Mouse (Mus musculus) E14TG2a.4 (cell line): ENCODE results near the gene Pbx2.
A peak's percentile ranks its signal among the peaks of the same experiment; 100 is the strongest.

ENCODE experiments used
- H3K27me3 ChIP-seq: 2 replicates; pipeline ENCODE4 v1.6.1; 2014; ENCODE audit warnings: low read length, control low read depth; ENCODE audit not compliant: insufficient read depth
- H3K36me3 ChIP-seq: 2 replicates; pipeline ENCODE4 v1.6.1; 2014; ENCODE audit warnings: low read length, control low read depth; ENCODE audit not compliant: insufficient read depth
- H3K4me1 ChIP-seq: replicated peaks from 2 replicates; pipeline ENCODE4 v1.6.1; 2014; ENCODE audit warnings: low read depth, low read length, control low read depth
- H3K4me3 ChIP-seq: replicated peaks from 2 replicates; pipeline ENCODE4 v1.5.1; 2014; ENCODE audit warnings: mild to moderate bottlenecking, low read length
- H3K9me3 ChIP-seq: 2 replicates; pipeline ENCODE4 v1.6.1; 2014; ENCODE audit warnings: low read length, control low read depth
- CTCF ChIP-seq: conservative IDR thresholded peaks from 2 replicates; pipeline ENCODE4 v1.5.1; 2014; ENCODE audit warnings: low read length
- NANOG ChIP-seq: IDR thresholded peaks from 2 replicates; pipeline ENCODE4 v1.6.1; 2014; ENCODE audit warnings: borderline replicate concordance, low read length, mixed read lengths
- POU5F1 ChIP-seq: IDR thresholded peaks from 2 replicates; pipeline ENCODE4 v1.6.1; 2014; ENCODE audit warnings: low read length, borderline replicate concordance

The Pbx2 gene

GRCm38 (mm10) chr17:34626773-34627092 is 35.7 kb downstream of the Pbx2 start:
- Histone ChIP-seq H3K27me3 (peaks cover 52% of the 10 kb centered on the region), H3K9me3 (no peaks in the 10 kb centered on the region), H3K4me1 (peaks cover 74% of the 10 kb centered on the region), H3K4me3 (peak overlapping the region; percentile 86), H3K36me3 (peaks cover 20% of the 10 kb centered on the region)
- TF ChIP-seq POU5F1 (no peak), NANOG (no peak), CTCF (no peak)

DNA sequence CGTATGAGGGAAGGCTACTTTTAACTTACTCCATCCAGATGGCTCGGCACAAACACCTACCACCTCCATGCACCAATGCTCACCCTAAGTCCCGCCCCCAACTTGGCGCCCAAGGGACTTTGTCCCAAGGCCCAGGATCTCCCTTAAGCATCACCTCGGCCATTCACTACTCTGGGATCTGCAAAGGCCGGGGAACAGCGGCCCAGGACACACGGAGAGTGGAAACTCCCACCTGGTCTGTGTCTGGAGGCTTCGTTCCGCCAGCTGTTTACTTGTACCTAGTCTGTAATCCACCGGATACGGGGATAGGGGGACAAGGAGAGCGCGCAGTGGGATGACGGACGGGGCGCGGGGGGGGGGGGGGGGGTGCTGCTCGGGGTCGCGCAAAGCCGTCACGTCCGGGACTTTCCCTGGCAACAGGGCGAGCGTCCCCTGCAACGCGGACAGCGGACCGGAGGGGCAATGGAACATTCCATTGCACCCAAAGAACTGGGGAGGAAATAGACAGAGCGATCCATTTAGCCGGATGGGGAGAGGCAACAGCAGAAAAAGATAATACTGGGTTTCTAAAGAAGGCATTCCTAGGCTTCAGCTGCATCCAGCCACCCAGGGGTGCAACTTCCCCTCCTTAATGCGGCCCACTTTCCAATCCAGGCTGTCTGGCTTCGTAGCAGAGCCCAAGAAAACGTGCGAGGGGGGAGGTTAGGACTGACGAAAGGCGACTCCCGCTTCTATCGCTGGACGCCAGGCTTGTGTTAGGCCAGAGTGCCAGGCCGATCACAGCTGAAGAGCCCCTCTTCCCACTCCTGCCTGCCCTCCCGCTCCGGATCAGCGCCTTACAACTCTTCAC is 36.3 kb downstream of the Pbx2 start:
- TF ChIP-seq CTCF (no peak), POU5F1 (no peak), NANOG (no peak)

GRCm38 (mm10) chr17:34627943-34628643 is 37.0 kb downstream of the Pbx2 start, which contains the start of gene Ppt2:
Gene Ppt2 (minus strand): TSS chr17:34628510.
- TF ChIP-seq POU5F1 = no peak
- no peak for TF ChIP-seq CTCF
- no peak for TF ChIP-seq NANOG
- peaks cover 8% of the 10 kb centered on the region for H3K36me3 ChIP-seq
- H3K9me3 ChIP-seq = no peaks in the 10 kb centered on the region
- H3K4me1 ChIP-seq = peaks cover 74% of the 10 kb centered on the region
- peak within 1 kb of the TSS; percentile 86 for H3K4me3 ChIP-seq
- peaks cover 52% of the 10 kb centered on the region for H3K27me3 ChIP-seq

More for the DNA sequence above, 36.3 kb downstream of the Pbx2 start:
- Histone ChIP-seq H3K4me1 (peaks cover 75% of the 10 kb centered on the region), H3K36me3 (peaks cover 15% of the 10 kb centered on the region), H3K27me3 (peaks cover 52% of the 10 kb centered on the region), H3K9me3 (no peaks in the 10 kb centered on the region), H3K4me3 (peak overlapping the region; percentile 86)

DNA sequence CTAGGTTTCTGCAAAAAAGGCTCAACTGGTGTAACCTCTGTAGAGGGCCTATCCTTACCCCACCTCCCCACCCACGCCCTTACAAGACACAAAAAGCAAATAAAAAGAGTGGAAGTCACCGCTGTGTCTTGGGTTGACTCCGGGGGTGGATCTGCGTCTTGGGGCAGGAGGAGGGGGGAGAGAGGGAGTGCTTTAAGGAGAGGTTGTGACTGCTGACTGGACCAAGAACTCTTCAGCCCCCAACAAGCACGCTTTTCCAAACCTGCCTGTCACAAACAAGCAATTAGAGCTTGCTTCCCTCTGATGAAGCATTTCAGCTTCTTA is 37.5 kb downstream of the Pbx2 start:
- Histone ChIP-seq H3K9me3 (no peaks in the 10 kb centered on the region), H3K4me3 (peak overlapping the region; percentile 86), H3K36me3 (peaks cover 8% of the 10 kb centered on the region; the same call in 1 of the 2 replicates), H3K27me3 (peaks cover 52% of the 10 kb centered on the region), H3K4me1 (peaks cover 76% of the 10 kb centered on the region)
- TF ChIP-seq NANOG = no peak

DNA sequence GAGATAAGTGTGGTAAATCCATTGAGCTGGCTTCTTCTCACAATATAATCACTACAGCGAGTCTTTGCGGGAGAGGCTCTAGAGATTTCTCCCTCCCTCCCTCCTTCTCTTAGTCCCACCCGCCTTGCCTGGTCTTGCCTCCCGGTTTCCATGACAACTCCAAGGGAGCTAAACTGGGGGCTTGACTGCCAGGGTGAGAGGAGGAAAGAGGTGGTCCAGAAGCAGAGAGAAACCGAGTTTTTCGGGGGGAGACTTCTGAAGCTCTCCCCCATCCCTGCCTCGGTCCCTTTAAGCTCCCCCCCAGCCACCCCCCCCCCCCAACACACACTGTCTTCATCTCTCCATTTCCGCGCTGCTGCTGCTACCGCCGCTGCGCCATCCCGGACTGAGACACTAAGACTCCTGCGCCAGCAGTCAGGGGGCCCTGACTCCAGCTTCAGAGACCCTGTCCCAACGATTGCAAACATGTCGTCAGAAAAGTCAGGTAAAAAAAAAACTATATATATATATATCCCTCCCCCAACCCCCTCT is 38.2 kb downstream of the Pbx2 start, which contains the start of gene Prrt1:
Gene Prrt1 (plus strand): TSS at position 313 of the 531 bp plus-strand sequence.
- Histone ChIP-seq H3K9me3 (no peaks in the 10 kb centered on the region), H3K36me3 (peaks cover 8% of the 10 kb centered on the region; the same call in 1 of the 2 replicates), H3K4me3 (peak within 1 kb of the TSS; percentile 86), H3K27me3 (peaks cover 52% of the 10 kb centered on the region), H3K4me1 (peaks cover 77% of the 10 kb centered on the region)
- TF ChIP-seq NANOG (no peak), POU5F1 (no peak), CTCF (no peak)

DNA sequence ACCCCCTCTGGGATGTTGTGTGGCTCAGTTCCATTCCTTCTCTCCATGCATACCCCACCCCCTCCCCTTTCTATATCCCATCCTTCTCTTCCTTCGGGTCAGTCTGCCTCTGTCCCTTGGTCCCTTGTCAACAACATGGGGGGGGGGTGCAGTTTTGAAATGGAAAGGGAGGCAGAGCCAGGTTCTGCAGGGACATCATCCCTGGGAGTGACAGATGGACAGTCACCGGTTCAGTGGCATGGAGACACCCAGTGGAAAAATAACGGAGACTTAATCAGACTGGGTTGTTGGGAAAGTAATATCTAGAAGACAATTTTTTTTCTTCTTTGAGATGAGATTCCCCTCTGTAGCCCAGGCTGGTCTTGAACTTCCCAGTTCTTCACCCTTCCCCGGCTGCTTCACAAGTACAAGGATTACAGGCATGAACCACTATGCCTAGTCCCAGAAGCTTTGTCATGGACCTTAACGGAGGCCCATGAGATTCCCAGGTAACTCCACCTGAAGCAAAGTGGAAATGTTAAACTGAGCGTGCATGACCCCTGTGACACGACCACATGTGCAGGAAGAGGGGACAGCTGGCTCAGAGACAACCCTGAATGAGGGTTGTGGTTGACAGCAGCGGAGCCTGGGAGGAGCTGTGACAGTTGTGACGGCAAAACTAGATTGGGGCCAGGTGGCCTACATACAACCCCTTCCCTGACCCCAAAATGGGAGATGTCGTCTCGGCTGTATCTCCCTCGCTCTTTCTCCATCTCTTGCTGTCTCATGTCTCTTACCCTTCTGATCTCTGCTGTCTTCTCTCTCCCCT is 38.9 kb downstream of the Pbx2 start:
- H3K27me3 ChIP-seq = peaks cover 52% of the 10 kb centered on the region
- TF ChIP-seq CTCF (no peak), POU5F1 (no peak), NANOG (no peak)
- H3K36me3 ChIP-seq = peaks cover 8% of the 10 kb centered on the region; the same call in 1 of the 2 replicates
- peaks cover 77% of the 10 kb centered on the region for H3K4me1 ChIP-seq
- no peak overlapping the region for H3K4me3 ChIP-seq
- H3K9me3 ChIP-seq = no peaks in the 10 kb centered on the region

GRCm38 (mm10) chr17:34630761-34631301 is 39.8 kb downstream of the Pbx2 start:
- H3K4me1 ChIP-seq = peaks cover 70% of the 10 kb centered on the region
- no peak for TF ChIP-seq CTCF
- no peak for TF ChIP-seq POU5F1
- no peak for TF ChIP-seq NANOG
- no peaks in the 10 kb centered on the region for H3K9me3 ChIP-seq
- H3K27me3 ChIP-seq = peaks cover 49% of the 10 kb centered on the region
- peak overlapping the region; percentile 80 for H3K4me3 ChIP-seq
- H3K36me3 ChIP-seq = no peaks in the 10 kb centered on the region

GRCm38 (mm10) chr17:34631647-34632046 is 40.6 kb downstream of the Pbx2 start:
- Histone ChIP-seq H3K4me1 (peaks cover 62% of the 10 kb centered on the region), H3K4me3 (peak overlapping the region; percentile 80), H3K27me3 (peaks cover 43% of the 10 kb centered on the region), H3K36me3 (no peaks in the 10 kb centered on the region), H3K9me3 (no peaks in the 10 kb centered on the region)
- TF ChIP-seq CTCF (no peak), NANOG (no peak), POU5F1 (no peak)
